Mouse (Mus musculus): ENCODE measurements around the gene Tmem45a. TPM values are rescaled to one million over a fixed set of nuclear protein-coding genes. Genes with fewer than 3 reads are reported as not detected.

Gene Tmem45a
- polyA plus RNA-seq, 1 experiment = 1.4 TPM

DNA sequence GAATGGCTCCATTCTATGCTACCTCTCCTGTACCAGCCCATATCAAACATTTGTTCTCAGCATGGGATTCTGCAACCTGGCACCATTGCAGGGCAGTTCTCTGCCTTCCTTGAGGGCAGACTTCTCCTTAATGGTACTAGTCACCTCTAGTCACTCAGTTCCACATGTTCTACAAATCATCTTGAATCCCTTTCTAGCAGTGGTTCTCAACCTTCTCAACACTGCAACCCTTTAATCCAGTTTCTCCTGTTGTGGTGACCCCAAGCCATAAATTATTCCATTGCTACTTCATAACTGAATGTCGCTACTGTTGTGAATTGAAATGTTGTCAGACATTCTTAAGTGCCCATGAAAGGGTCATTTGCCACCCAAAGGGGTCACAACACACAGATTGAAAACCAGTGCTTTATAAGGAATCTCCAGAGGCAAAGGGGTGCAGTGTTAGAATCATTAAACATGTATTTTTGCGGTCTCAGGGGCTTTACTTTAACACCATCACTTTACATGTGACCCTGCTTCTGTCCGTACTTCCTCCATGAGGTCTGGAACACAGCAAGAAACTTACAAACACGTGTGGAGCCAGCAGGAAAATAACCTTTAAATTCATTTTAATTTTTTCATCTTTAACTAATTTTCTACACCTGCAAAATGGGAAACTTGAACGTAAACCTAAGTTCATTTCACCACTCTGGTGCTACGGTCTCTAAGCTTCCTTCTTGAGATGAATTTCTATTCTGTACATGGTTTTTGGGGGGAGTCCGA lies 91.4 kb downstream of the Tmem45a start:
- 82% methylated on average over 7 of the region's 7 CpGs for WGBS
- H3K27ac ChIP-seq (ENCODE audit: insufficient read depth, low read length) = no peak overlapping the region
- no peak for TF ChIP-seq POLR2A (IDR thresholded peaks at IDR 0.05; ENCODE audit: borderline replicate concordance, insufficient read depth, low read length)
- no peak for TF ChIP-seq CTCF (IDR thresholded peaks at IDR 0.05; ENCODE audit: borderline replicate concordance, insufficient read depth, low read depth, low read length)
- no peaks in the 10 kb centered on the region for H3K27me3 ChIP-seq (ENCODE audit: control insufficient read depth, insufficient read depth, low read length)
- no peak for DNase-seq
- H3K4me1 ChIP-seq (ENCODE audit: control insufficient read depth, insufficient read depth, low read length) = no peaks in the 10 kb centered on the region
- H3K4me3 ChIP-seq (replicated peaks; ENCODE audit: insufficient read depth, low read depth, low read length) = no peak overlapping the region

DNA sequence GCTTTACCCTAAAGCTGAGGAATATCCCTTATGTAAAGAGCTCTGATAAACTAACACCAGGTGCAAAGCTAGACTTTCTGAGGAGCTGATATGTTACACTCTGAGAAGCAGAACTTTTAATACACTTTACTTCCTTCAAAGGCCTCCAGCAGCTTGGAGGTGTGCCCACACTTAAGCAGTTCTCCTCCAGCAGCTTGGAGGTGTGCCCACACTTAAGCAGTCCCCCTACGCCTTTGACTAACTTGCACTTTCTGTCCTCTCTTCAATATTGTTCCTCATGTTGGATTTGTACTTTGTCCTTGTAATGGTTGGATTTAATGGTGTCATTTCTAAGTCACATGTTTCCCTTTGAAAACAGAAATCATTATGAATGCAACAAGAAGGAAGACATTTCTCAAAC lies 92.2 kb downstream of the Tmem45a start:
- 30% methylated on average over 1 of the region's 1 CpGs for WGBS
- no peaks in the 10 kb centered on the region for H3K4me1 ChIP-seq (ENCODE audit: control insufficient read depth, insufficient read depth, low read length)
- no peak for TF ChIP-seq POLR2A (IDR thresholded peaks at IDR 0.05; ENCODE audit: borderline replicate concordance, insufficient read depth, low read length)
- TF ChIP-seq CTCF (IDR thresholded peaks at IDR 0.05; ENCODE audit: borderline replicate concordance, insufficient read depth, low read depth, low read length) = no peak
- no peak for DNase-seq
- no peak overlapping the region for H3K4me3 ChIP-seq (replicated peaks; ENCODE audit: insufficient read depth, low read depth, low read length)
- H3K27me3 ChIP-seq (ENCODE audit: control insufficient read depth, insufficient read depth, low read length) = no peaks in the 10 kb centered on the region
- H3K27ac ChIP-seq (ENCODE audit: insufficient read depth, low read length) = no peak overlapping the region

DNA sequence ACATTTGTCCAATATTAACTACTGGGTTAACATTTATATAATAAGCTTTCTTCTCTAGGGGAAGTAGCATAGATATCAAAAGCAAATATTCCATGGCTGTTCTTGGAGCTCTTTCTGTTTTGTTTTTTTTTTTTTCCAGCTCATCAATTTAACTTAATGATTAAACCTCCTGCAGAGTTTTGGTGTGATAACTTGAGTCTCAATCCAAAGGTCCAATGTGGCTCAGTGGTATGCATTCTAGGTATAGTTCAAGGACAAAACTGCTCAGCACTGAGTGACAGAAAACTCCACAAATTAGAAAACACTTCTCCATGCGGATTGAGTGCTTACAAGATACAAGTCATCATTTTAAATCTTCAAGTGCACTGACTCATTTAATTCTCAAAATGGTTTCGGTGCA lies 100.0 kb downstream of the Tmem45a start:
- no peak for TF ChIP-seq POLR2A (IDR thresholded peaks at IDR 0.05; ENCODE audit: borderline replicate concordance, insufficient read depth, low read length)
- no peak for TF ChIP-seq CTCF (IDR thresholded peaks at IDR 0.05; ENCODE audit: borderline replicate concordance, insufficient read depth, low read depth, low read length)
- no peaks in the 10 kb centered on the region for H3K4me1 ChIP-seq (ENCODE audit: control insufficient read depth, insufficient read depth, low read length)
- H3K27me3 ChIP-seq (ENCODE audit: control insufficient read depth, insufficient read depth, low read length) = no peaks in the 10 kb centered on the region
- no peak overlapping the region for H3K4me3 ChIP-seq (replicated peaks; ENCODE audit: insufficient read depth, low read depth, low read length)
- no peak for DNase-seq
- WGBS = 89% methylated on average over 2 of the region's 2 CpGs
- no peak overlapping the region for H3K27ac ChIP-seq (ENCODE audit: insufficient read depth, low read length)

DNA sequence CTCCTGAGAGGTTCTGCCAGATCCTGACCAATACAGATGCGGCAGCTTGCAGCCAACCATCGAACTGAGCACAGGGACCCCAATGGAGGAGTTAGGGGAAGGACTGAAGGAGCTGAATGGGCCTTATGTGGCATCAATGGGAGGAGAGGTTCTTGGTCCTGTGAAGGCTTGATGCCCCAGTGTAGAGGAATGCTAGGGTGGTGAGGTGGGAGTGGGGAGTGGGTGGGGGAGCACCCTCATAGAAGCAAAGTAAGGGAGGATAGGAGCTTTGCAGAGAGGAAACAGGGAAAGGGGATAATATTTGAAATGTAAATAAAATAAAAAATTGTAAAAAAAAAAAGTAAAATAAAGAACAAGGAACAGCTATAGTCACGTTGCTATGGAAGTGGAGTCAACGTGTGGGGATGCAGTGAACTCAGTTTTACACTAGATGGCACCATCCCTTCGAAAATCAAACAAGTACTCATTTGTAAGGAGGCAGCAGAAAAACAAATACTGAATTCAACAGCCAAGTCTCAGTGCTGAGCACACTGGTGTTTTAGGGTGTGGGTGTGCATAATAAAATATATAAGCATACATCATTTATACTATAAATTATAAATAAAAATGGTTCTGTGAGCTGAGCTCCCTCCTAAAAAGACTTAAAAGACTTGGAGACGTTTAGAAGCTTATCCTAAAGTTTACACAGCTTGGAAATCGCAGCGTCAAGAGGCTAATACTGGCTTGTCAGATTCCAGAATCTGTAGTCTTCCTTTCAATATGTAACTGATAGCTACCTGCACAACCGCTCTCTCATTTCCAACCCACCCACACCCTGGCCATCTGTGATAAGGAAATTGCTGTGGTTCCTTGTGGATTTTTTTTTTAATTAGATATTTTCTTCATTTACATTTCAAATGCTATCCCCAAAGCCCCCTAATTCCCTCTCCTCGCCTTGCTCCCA lies 114.5 kb downstream of the Tmem45a start:
- WGBS = 53% methylated on average over 10 of the region's 10 CpGs
- H3K27ac ChIP-seq (ENCODE audit: insufficient read depth, low read length) = no peak overlapping the region
- TF ChIP-seq POLR2A (IDR thresholded peaks at IDR 0.05; ENCODE audit: borderline replicate concordance, insufficient read depth, low read length) (no peak), CTCF (IDR thresholded peaks at IDR 0.05; ENCODE audit: borderline replicate concordance, insufficient read depth, low read depth, low read length) (peak; percentile 46; the same call in 1 of the 2 replicates)
- DNase-seq = peak; percentile 15 to 28
- H3K4me3 ChIP-seq (replicated peaks; ENCODE audit: insufficient read depth, low read depth, low read length) = no peak overlapping the region
- H3K4me1 ChIP-seq (ENCODE audit: control insufficient read depth, insufficient read depth, low read length) = no peaks in the 10 kb centered on the region
- no peaks in the 10 kb centered on the region for H3K27me3 ChIP-seq (ENCODE audit: control insufficient read depth, insufficient read depth, low read length)

Other genes with a start within 250 kb of the Tmem45a start
- gene Tfg, start 168.7 kb downstream of the Tmem45a start, polyA plus RNA-seq (2012; rRNA removed) = 113 and 127 TPM in 2 replicates
- not detected in 2 replicates for gene Adgrg7, start 90.3 kb downstream of the Tmem45a start, polyA plus RNA-seq (2012; rRNA removed)
- gene Lnp1, start 41.9 kb upstream of the Tmem45a start, polyA plus RNA-seq (2012; rRNA removed) = 0.61 and 0.73 TPM in 2 replicates
- gene Tmem45a2, start 185.2 kb upstream of the Tmem45a start, polyA plus RNA-seq (2012; rRNA removed) = 0.05 TPM in 2 replicates
- gene Tomm70a, start 235.5 kb upstream of the Tmem45a start, polyA plus RNA-seq (2012; rRNA removed) = 50.5 and 51.6 TPM in 2 replicates